Mouse (Mus musculus) lung, embryonic 16.5 days (tissue): ENCODE measurements around the gene Spock1. TPM values are rescaled to one million over a fixed set of nuclear protein-coding genes. Genes with fewer than 3 reads are reported as not detected.

Source experiments
- ATAC-seq: fragments of 200-750 bp; cut with Nextera tagmentation; 2 replicates; pipeline ENCODE4 v1.8.0; 2017; ENCODE audit warnings: low read depth, mild to moderate bottlenecking, moderate library complexity
- H3K27ac ChIP-seq: fragments of 300-500 bp; sonication (generic); 2 replicates; pipeline ENCODE4 v1.5.1; 2014; ENCODE audit warnings: mild to moderate bottlenecking, control low read depth, low read length
- H3K27me3 ChIP-seq: fragments of 300-500 bp; sonication (generic); 2 replicates; pipeline ENCODE4 v1.6.1; 2014; ENCODE audit warnings: low read depth, low read length, mixed read lengths; ENCODE audit not compliant: control insufficient read depth, insufficient read depth
- H3K36me3 ChIP-seq: fragments of 300-500 bp; sonication (generic); 2 replicates; pipeline ENCODE4 v1.6.1; 2014; ENCODE audit warnings: low read length; ENCODE audit not compliant: control insufficient read depth, insufficient read depth
- H3K4me1 ChIP-seq: fragments of 300-500 bp; sonication (generic); replicated peaks from 2 replicates; pipeline ENCODE4 v1.6.1; 2014; ENCODE audit warnings: low read length, mixed read lengths; ENCODE audit not compliant: control insufficient read depth, insufficient read depth
- H3K4me2 ChIP-seq: fragments of 300-500 bp; sonication (generic); 2 replicates; pipeline ENCODE4 v1.6.1; 2014; ENCODE audit warnings: low read depth, low read length, control low read depth
- H3K4me3 ChIP-seq: fragments of 300-500 bp; sonication (generic); 2 replicates; pipeline ENCODE4 v1.5.1; 2014; ENCODE audit warnings: mild to moderate bottlenecking, low read length, control low read depth
- H3K9ac ChIP-seq: fragments of 300-500 bp; sonication (generic); 2 replicates; pipeline ENCODE4 v1.6.1; 2014; ENCODE audit warnings: low read length, control low read depth
- H3K9me3 ChIP-seq: fragments of 300-500 bp; sonication (generic); 2 replicates; pipeline ENCODE4 v1.6.1; 2016; ENCODE audit warnings: low read length; ENCODE audit not compliant: control insufficient read depth
- WGBS: fragments of 180-500 bp; shearing (Covaris S2); extraction: QIAGEN DNeasy Blood & Tissue Kit; methylation state at CpG from one replicate; pipeline ENCODE4 v1.1.7; 2014; 5-methylcytosine and 5-hydroxymethylcytosine counted together
- polyA plus RNA-seq: library from polyadenylated mRNA; unstranded; fragments of >200 nt; fragmentation: Nextera tagmentation; extraction: Ambion mirVana; gene quantifications from 2 replicates; pipeline ENCODE4 v1.2.1, GENCODE M21; 2015

Gene Spock1
- polyA plus RNA-seq, 1 experiment from 2014 or later = 0.41 TPM

- H3K9me3 ChIP-seq = no peaks in the 10 kb centered on the region
- no peaks in the 10 kb centered on the region for H3K4me1 ChIP-seq
- H3K27ac ChIP-seq = no peak overlapping the region
- H3K4me3 ChIP-seq = no peak overlapping the region
- no peaks in the 10 kb centered on the region for H3K27me3 ChIP-seq
- no peak for ATAC-seq
- 73% methylated on average over 10 of the region's 10 CpGs for WGBS
- no peaks in the 10 kb centered on the region for H3K36me3 ChIP-seq
- H3K4me2 ChIP-seq = no peak overlapping the region
- no peak overlapping the region for H3K9ac ChIP-seq
Measured at GRCm38 (mm10) chr13:57636196-57637015, 271.7 kb downstream of the Spock1 start.

GRCm38 (mm10) chr13:57630532-57630931, 277.6 kb downstream of the Spock1 start:
- Histone ChIP-seq H3K36me3 (no peaks in the 10 kb centered on the region), H3K27me3 (no peaks in the 10 kb centered on the region), H3K27ac (no peak overlapping the region), H3K9me3 (no peaks in the 10 kb centered on the region), H3K4me3 (no peak overlapping the region), H3K4me1 (no peaks in the 10 kb centered on the region), H3K4me2 (no peak overlapping the region), H3K9ac (no peak overlapping the region)
- ATAC-seq = no peak
- WGBS = 82% methylated on average over 4 of the region's 4 CpGs

DNA sequence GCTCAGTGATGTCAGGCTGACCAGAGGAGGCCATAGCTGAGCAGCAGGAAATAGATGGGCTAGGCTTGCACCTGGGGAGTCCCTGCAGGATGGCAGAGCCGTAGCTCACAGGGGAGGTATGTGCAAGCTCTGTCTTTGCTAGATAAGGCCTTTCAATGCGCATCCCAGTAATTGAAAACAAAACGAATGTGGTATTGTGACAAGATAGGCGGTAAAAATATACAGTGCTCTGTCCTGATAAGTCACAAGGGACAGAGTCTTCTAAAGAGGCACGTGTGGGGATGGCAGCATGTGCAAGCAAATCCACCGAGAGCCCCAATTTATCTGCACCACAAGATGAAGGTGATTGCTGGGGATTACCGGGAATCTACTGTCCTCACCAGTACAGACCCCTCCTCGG, 279.9 kb downstream of the Spock1 start:
- no peak overlapping the region for H3K4me2 ChIP-seq
- no peak overlapping the region for H3K9ac ChIP-seq
- H3K9me3 ChIP-seq = no peaks in the 10 kb centered on the region
- H3K27ac ChIP-seq = no peak overlapping the region
- H3K4me3 ChIP-seq = no peak overlapping the region
- ATAC-seq = no peak
- no peaks in the 10 kb centered on the region for H3K4me1 ChIP-seq
- no peaks in the 10 kb centered on the region for H3K36me3 ChIP-seq
- no peaks in the 10 kb centered on the region for H3K27me3 ChIP-seq
- 43% methylated on average over 8 of the region's 8 CpGs for WGBS

DNA sequence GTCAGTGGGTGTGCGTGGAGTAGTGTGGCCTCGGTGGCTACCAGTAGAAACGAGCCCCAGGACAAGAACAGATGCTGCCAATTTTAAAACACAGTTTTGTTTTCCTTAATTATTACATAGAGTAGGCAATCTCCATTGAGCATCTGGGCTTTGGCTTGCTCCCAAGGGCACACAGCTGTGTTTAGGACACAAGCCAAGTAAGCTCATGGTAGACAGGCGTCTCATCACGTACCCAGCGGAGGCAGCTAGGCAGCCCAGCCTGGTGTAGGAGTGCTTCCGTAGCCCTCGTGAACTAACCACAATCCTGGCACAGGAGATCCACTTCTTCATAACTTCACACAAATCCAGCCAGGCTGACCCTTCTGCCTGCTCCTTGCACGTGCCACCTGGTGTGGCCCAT, 281.7 kb downstream of the Spock1 start:
- Histone ChIP-seq H3K4me3 (no peak overlapping the region), H3K27ac (no peak overlapping the region), H3K4me1 (no peaks in the 10 kb centered on the region), H3K27me3 (no peaks in the 10 kb centered on the region), H3K9ac (no peak overlapping the region), H3K9me3 (no peaks in the 10 kb centered on the region), H3K4me2 (no peak overlapping the region), H3K36me3 (no peaks in the 10 kb centered on the region)
- ATAC-seq = no peak
- 76% methylated on average over 9 of the region's 9 CpGs for WGBS

- no peak for ATAC-seq
- no peaks in the 10 kb centered on the region for H3K27me3 ChIP-seq
- no peaks in the 10 kb centered on the region for H3K4me1 ChIP-seq
- no peak overlapping the region for H3K4me2 ChIP-seq
- H3K27ac ChIP-seq = no peak overlapping the region
- no peak overlapping the region for H3K9ac ChIP-seq
- H3K9me3 ChIP-seq = no peaks in the 10 kb centered on the region
- WGBS = 48% methylated on average over 7 of the region's 7 CpGs
- H3K36me3 ChIP-seq = no peaks in the 10 kb centered on the region
- H3K4me3 ChIP-seq = no peak overlapping the region
Measured at GRCm38 (mm10) chr13:57623909-57624481, 284.1 kb downstream of the Spock1 start.

GRCm38 (mm10) chr13:57619079-57619768, 288.9 kb downstream of the Spock1 start:
- WGBS = 69% methylated on average over 17 of the region's 17 CpGs
- no peak for ATAC-seq
- H3K4me1 ChIP-seq = no peaks in the 10 kb centered on the region
- no peak overlapping the region for H3K27ac ChIP-seq
- no peaks in the 10 kb centered on the region for H3K36me3 ChIP-seq
- no peak overlapping the region for H3K4me3 ChIP-seq
- no peaks in the 10 kb centered on the region; the same call in 1 of the 2 replicates for H3K27me3 ChIP-seq
- no peaks in the 10 kb centered on the region for H3K9me3 ChIP-seq
- no peak overlapping the region for H3K4me2 ChIP-seq
- H3K9ac ChIP-seq = no peak overlapping the region

GRCm38 (mm10) chr13:57611326-57612171, 296.6 kb downstream of the Spock1 start:
- no peak for ATAC-seq
- H3K27me3 ChIP-seq = no peaks in the 10 kb centered on the region; the same call in 1 of the 2 replicates
- WGBS = 76% methylated on average over 11 of the region's 11 CpGs
- H3K4me3 ChIP-seq = no peak overlapping the region
- peaks cover 3% of the 10 kb centered on the region; the same call in 1 of the 2 replicates for H3K9me3 ChIP-seq
- no peak overlapping the region for H3K27ac ChIP-seq
- H3K9ac ChIP-seq = no peak overlapping the region
- no peaks in the 10 kb centered on the region for H3K4me1 ChIP-seq
- no peaks in the 10 kb centered on the region for H3K36me3 ChIP-seq
- no peak overlapping the region for H3K4me2 ChIP-seq

- H3K9ac ChIP-seq = no peak overlapping the region
- H3K27me3 ChIP-seq = no peaks in the 10 kb centered on the region
- no peaks in the 10 kb centered on the region for H3K36me3 ChIP-seq
- H3K27ac ChIP-seq = no peak overlapping the region
- ATAC-seq = no peak
- H3K9me3 ChIP-seq = peaks cover 3% of the 10 kb centered on the region; the same call in 1 of the 2 replicates
- H3K4me3 ChIP-seq = no peak overlapping the region
- WGBS = 72% methylated on average over 7 of the region's 7 CpGs
- H3K4me2 ChIP-seq = no peak overlapping the region
- no peaks in the 10 kb centered on the region for H3K4me1 ChIP-seq
Measured at GRCm38 (mm10) chr13:57609946-57610345, 298.2 kb downstream of the Spock1 start.
